Mouse (Mus musculus) erythroblast, embryonic 14.5 days (primary cell): ENCODE measurements around the gene Klk9.

ENCODE experiments used
- GATA1 ChIP-seq: IDR thresholded peaks from 2 replicates; pipeline ENCODE4 v1.6.1; 2012; ENCODE audit warnings: low read length, inconsistent platforms, mixed read lengths
- TAL1 ChIP-seq: IDR thresholded peaks from 3 replicates; pipeline ENCODE4 v1.6.1; 2012; ENCODE audit warnings: low read length, inconsistent platforms, mixed read lengths

DNA sequence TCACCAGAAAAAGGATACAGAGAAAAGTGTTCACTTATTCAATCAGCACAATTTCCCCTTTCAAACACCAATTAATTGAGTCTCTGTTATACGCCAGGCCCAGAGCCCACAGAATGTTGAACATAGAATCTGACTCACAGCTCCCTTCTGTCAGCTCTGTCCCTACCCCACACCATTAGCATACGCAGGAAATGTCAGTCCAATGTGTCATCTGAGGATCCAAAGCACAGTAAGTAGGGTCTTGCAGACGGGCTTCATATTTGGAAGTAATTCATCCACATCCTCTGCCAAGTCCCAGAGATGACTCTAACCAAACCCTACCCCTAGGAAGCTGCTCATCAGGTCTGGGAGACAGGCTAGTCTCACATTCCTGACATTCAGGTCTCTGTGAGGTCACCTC lies 3.6 kb upstream of the Klk9 start:
- TF ChIP-seq GATA1, result no peak
- no peak for TF ChIP-seq TAL1
